Mouse (Mus musculus) heart, postnatal 0 days (tissue): ENCODE measurements around the gene Stxbp2. TPM values are rescaled to one million over a fixed set of nuclear protein-coding genes. Genes with fewer than 3 reads are reported as not detected.

ENCODE experiments used
- ATAC-seq: fragments of 200-750 bp; cut with Nextera tagmentation; 2 replicates; pipeline ENCODE4 v1.8.0; 2017; ENCODE audit warnings: low read depth, moderate number of reproducible peaks, moderate library complexity; ENCODE audit not compliant: insufficient read depth
- DNase-seq: peaks from one replicate; pipeline ENCODE4 v3.0.0-alpha.2; 2016; ENCODE audit warnings: low spot score
- H3K27ac ChIP-seq: fragments of 300-500 bp; sonication (generic); 2 replicates; pipeline ENCODE4 v1.5.1; 2014; ENCODE audit warnings: low read depth, mild to moderate bottlenecking
- H3K27me3 ChIP-seq: fragments of 300-500 bp; sonication (generic); 2 replicates; pipeline ENCODE4 v1.6.1; 2014; ENCODE audit warnings: low read length, mixed read lengths; ENCODE audit not compliant: control insufficient read depth, insufficient read depth
- H3K36me3 ChIP-seq: fragments of 300-500 bp; sonication (generic); replicated peaks from 2 replicates; pipeline ENCODE4 v1.6.1; 2014; ENCODE audit warnings: low read length, mixed read lengths; ENCODE audit not compliant: control insufficient read depth, insufficient read depth
- H3K4me1 ChIP-seq: fragments of 300-500 bp; sonication (generic); 2 replicates; pipeline ENCODE4 v1.6.1; 2014; ENCODE audit warnings: antibody characterized with exemption; ENCODE audit not compliant: control insufficient read depth, insufficient read depth
- H3K4me2 ChIP-seq: fragments of 300-500 bp; sonication (generic); 2 replicates; pipeline ENCODE4 v1.6.1; 2014; ENCODE audit warnings: low read depth, mild to moderate bottlenecking, low read length, moderate library complexity
- H3K4me3 ChIP-seq: fragments of 300-500 bp; sonication (generic); 2 replicates; pipeline ENCODE4 v1.5.1; 2014; ENCODE audit warnings: low read depth, low read length
- H3K9ac ChIP-seq: fragments of 300-500 bp; sonication (generic); replicated peaks from 2 replicates; pipeline ENCODE4 v1.6.1; 2014; ENCODE audit warnings: low read depth, low read length, mixed read lengths
- H3K9me3 ChIP-seq: fragments of 300-500 bp; sonication (generic); replicated peaks from 2 replicates; pipeline ENCODE4 v1.6.1; 2016; ENCODE audit warnings: low read length; ENCODE audit not compliant: control insufficient read depth
- CTCF ChIP-seq: IDR thresholded peaks from 2 replicates; pipeline ENCODE4 v1.5.1; 2016; ENCODE audit warnings: antibody characterized with exemption, control low read depth, low read depth
- EP300 ChIP-seq: IDR thresholded peaks from 2 replicates; pipeline ENCODE4 v1.6.1; 2016; ENCODE audit warnings: antibody characterized with exemption, low read depth
- WGBS: fragments of 180-500 bp; shearing (Covaris S2); extraction: QIAGEN DNeasy Blood & Tissue Kit; methylation state at CpG from one replicate; pipeline ENCODE4 v1.1.7; 2014; 5-methylcytosine and 5-hydroxymethylcytosine counted together
- polyA plus RNA-seq: library from polyadenylated mRNA; unstranded; fragments of >200 nt; fragmentation: Nextera tagmentation; extraction: Ambion mirVana; gene quantifications from 2 replicates; pipeline ENCODE4 v1.2.1, GENCODE M21; 2015
- total RNA-seq: library from RNA; depleted of rRNA; stranded (reverse); fragments of >200 nt; gene quantifications from 2 replicates; pipeline ENCODE4 v1.2.3, GENCODE M21; 2014; ENCODE audit warnings: low replicate concordance

The Stxbp2 gene
- total and polyA plus RNA-seq, 2 experiments from 2014 or later: 14.5 to 15.2 TPM

DNA sequence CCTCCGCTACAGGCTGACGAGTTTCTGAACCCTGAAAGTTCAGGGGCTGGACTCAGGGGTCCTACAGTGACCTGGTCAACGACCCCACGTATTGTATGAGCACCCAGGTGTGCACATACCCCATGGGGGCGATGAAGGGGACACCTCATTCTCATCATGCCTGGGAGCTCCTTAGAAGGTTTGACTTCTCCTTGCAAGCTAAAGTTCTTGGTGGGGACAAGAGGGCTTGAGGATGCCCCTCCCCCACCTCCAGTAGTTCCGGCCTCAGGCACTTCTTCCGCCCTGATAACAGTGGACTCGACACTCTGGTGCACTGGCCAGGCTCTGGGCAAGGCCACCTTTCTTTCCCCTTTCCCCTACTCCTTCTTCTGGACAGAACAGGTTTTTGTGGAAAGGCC lies 722 bp downstream of the Stxbp2 start:
- 11% methylated on average over 8 of the region's 8 CpGs for WGBS
- peak overlapping the region; percentile 56 for H3K9ac ChIP-seq
- no peak for DNase-seq

DNA sequence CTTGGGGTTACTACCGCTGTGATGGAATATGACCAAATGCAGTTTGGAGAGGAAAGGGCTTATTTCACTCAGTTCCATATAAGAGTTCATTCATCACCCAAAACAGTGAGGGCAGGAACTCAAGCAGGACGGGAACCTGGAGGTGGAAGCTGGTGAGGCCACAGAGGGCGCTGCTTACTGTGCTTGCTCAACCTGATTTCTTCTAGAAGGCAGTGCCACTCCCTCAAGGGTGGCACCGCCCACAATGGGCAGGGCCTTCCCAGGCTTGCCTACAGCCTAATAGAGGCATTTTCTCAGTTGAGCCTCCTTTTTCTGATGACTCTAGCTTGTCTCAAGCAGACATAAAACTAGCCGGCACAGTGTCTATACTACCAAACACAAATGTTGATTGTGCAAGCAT lies 15.0 kb downstream of the Stxbp2 start:
- no peak for ATAC-seq
- no peak for DNase-seq
- Histone ChIP-seq H3K27me3 (no peaks in the 10 kb centered on the region), H3K4me3 (no peak overlapping the region), H3K9ac (no peak overlapping the region), H3K4me1 (no peaks in the 10 kb centered on the region), H3K36me3 (no peaks in the 10 kb centered on the region), H3K9me3 (no peaks in the 10 kb centered on the region), H3K27ac (no peak overlapping the region), H3K4me2 (no peak overlapping the region)
- TF ChIP-seq CTCF (no peak), EP300 (no peak)
- WGBS: 18% methylated on average over 5 of the region's 5 CpGs

More for the DNA sequence above, 722 bp downstream of the Stxbp2 start:
- TF ChIP-seq EP300 (no peak), CTCF (no peak)
- peak overlapping the region; percentile 55 for H3K4me3 ChIP-seq
- ATAC-seq: no peak
- no peaks in the 10 kb centered on the region for H3K9me3 ChIP-seq
- no peaks in the 10 kb centered on the region for H3K36me3 ChIP-seq
- H3K4me2 ChIP-seq: peak overlapping the region; percentile 76
- no peaks in the 10 kb centered on the region for H3K27me3 ChIP-seq
- H3K27ac ChIP-seq: no peak overlapping the region
- 0 out of 2 replicates have a peak, but pooled peaks cover 7% of the 10 kb centered on the region for H3K4me1 ChIP-seq

- Histone ChIP-seq H3K27me3 (no peaks in the 10 kb centered on the region), H3K9ac (no peak overlapping the region), H3K9me3 (no peaks in the 10 kb centered on the region), H3K4me2 (no peak overlapping the region), H3K4me1 (no peaks in the 10 kb centered on the region), H3K4me3 (no peak overlapping the region), H3K27ac (no peak overlapping the region), H3K36me3 (no peaks in the 10 kb centered on the region)
- 83% methylated on average over 6 of the region's 6 CpGs for WGBS
- no peak for TF ChIP-seq EP300
- no peak for TF ChIP-seq CTCF
- ATAC-seq (no peak), DNase-seq (no peak)
Measured at GRCm38 (mm10) chr8:3646824-3647531, 16.2 kb downstream of the Stxbp2 start.

- no peak for ATAC-seq
- H3K4me3 ChIP-seq: no peak overlapping the region
Measured at GRCm38 (mm10) chr8:3647561-3647960, 16.8 kb downstream of the Stxbp2 start.

DNA sequence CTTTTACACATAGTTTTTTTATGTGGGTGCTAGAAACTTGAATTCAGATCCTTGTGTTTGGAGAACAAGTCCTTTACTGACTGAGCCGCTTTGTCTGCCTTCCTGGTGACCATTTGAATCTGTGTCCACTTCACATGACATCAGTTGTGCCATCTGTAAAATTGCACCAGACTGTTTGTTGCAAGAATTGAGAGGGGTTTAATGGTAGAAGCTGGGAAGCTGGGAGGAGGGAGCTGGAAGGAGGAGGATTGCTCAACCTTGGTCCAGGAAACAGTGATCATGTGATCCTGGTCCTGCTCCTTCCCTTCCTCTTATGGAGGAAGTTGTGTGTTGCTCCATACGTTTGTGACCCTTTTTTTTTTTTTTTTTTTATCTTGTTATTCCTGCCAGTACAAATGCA lies 17.5 kb downstream of the Stxbp2 start:
- 51% methylated on average over 2 of the region's 2 CpGs for WGBS
- Histone ChIP-seq H3K9me3 (no peaks in the 10 kb centered on the region), H3K27ac (no peak overlapping the region), H3K4me1 (no peaks in the 10 kb centered on the region), H3K4me2 (no peak overlapping the region), H3K9ac (no peak overlapping the region), H3K27me3 (no peaks in the 10 kb centered on the region), H3K4me3 (no peak overlapping the region), H3K36me3 (no peaks in the 10 kb centered on the region)
- DNase-seq: no peak
- TF ChIP-seq CTCF (no peak), EP300 (no peak)
- no peak for ATAC-seq

More at GRCm38 (mm10) chr8:3647561-3647960, 16.8 kb downstream of the Stxbp2 start:
- Histone ChIP-seq H3K36me3 (no peaks in the 10 kb centered on the region), H3K27me3 (no peaks in the 10 kb centered on the region), H3K9ac (no peak overlapping the region), H3K4me1 (no peaks in the 10 kb centered on the region), H3K9me3 (no peaks in the 10 kb centered on the region), H3K27ac (no peak overlapping the region), H3K4me2 (no peak overlapping the region)
- WGBS: 66% methylated on average over 4 of the region's 4 CpGs
- no peak for DNase-seq
- TF ChIP-seq EP300 (no peak), CTCF (no peak)

DNA sequence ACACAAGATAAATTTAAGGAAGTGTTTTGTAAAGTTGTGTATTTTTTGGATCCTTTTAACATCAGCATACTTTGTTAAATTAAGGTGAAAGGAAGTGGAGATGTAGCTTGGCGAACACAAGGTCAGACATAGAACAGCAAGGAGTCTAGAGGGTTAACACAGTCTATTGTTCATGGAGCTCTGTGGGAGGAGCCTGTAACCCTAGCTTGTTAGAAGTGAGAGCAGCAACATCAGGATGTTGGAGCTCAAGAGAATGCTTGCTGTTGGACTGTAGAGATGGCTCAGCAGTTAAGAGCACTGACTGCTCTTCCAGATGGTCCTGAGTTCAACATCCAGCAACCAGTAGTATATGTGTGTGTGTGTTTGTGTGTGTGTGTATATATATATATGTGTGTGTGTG lies 18.2 kb downstream of the Stxbp2 start:
- no peak for TF ChIP-seq EP300
- no peak for TF ChIP-seq CTCF
- Histone ChIP-seq H3K36me3 (no peaks in the 10 kb centered on the region), H3K9me3 (no peaks in the 10 kb centered on the region), H3K4me3 (no peak overlapping the region), H3K27ac (no peak overlapping the region), H3K4me2 (no peak overlapping the region), H3K4me1 (no peaks in the 10 kb centered on the region), H3K27me3 (no peaks in the 10 kb centered on the region), H3K9ac (no peak overlapping the region)
- DNase-seq: no peak
- no peak for ATAC-seq
- WGBS: 53% methylated on average over 1 of the region's 1 CpGs
